Mouse (Mus musculus) adrenal gland, adult (tissue): ENCODE measurements at regions not wholly inside any gene's neighbourhood (a gene's known extent, or its start where the extent isn't known, plus 50 kb on each side); places are given as distances from the start of the nearest gene placed in this dataset.
A peak's percentile ranks its signal among the peaks of the same experiment; 100 is the strongest.

Experiments
- DNase-seq, 2 experiments: peaks; one replicate each; pipeline ENCODE4 v3.0.0; 2022 to 2023; ENCODE audit warnings: low spot score in 1 of 2; ENCODE audit not compliant: inconsistent age in 2 of 2

DNA sequence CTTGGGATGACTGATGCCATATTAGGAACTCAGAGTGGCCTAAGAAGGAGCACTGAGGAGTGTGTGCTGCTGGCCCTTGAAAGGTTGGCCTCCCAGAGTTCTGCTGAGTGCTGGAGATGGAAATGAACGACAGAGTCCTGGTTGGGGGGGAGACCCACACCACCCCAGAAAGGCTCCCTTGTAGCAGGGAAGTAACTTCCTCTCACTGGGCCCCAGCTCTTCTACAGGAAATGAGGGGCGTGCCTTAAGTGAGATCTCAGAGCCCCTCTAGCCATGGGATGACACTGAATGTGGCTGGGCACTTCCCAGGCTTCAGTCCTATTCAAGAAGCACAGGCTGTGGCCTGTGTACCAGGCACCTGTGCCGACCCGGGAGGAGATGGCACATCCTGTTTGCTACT is 232.0 kb downstream of the Rplp1 start:
- no peak for DNase-seq

- DNase-seq, result no peak
Measured at GRCm38 (mm10) chr9:61681406-61681805, 232.9 kb downstream of the Rplp1 start.

- DNase-seq, result no peak
Measured at GRCm38 (mm10) chr9:61680911-61681311, 233.4 kb downstream of the Rplp1 start.

DNA sequence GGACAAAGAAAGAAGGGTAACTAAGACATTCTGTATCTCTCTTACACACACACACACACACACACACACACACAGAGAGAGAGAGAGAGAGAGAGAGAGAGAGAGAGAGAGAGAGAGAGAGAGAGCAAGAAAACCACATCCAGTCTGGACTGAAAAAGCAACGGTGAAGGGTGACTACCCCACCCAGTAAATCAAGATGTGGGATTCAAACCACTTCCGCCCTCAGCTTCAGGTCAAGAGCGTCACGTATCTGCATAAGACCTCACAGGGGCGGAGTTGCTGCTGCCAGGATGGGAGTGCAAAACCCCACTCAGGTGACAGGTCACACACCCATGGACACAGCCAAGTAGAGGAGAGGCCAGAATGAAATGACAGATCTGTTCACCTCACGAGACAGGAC is 234.7 kb downstream of the Rplp1 start:
- no peak for DNase-seq

- no peak for DNase-seq
Measured at GRCm38 (mm10) chr9:61677603-61678002, 236.7 kb downstream of the Rplp1 start.

GRCm38 (mm10) chr9:61677037-61677436 is 237.3 kb downstream of the Rplp1 start:
- no peak for DNase-seq

- DNase-seq, result peak; percentile 63 to 74
Measured at GRCm38 (mm10) chr9:61675366-61675765, 239.0 kb downstream of the Rplp1 start.

DNA sequence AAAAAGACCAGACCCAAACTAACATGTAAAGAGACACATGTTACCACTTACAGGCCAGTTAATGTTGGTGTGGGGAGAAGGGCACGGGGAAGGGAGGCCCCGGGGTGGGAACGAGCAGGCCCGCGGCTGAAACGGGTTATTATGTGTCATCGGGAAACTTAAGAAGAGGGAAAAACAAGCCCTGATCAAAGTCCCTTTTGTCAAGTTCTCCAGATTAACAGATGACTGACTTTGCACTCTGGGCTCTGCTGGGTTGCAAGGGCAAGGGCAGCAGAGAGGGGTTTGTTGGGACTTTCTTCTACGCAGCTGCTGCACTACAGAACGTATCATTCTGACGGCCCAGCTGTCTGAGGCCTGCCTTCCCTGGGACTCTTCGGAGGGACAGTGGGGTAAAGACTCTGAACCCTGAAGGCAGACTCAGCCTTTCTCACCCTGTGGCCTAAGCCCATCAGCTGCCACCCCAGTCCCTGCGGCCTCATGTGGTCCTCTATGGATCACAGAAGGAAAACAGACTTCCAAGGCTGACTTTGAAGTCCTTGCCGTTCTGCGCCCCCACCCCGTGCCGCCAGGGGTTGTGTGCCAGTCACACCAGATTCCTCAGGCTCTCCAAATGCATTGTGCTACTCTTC is 240.7 kb downstream of the Rplp1 start:
- DNase-seq, result no peak

DNA sequence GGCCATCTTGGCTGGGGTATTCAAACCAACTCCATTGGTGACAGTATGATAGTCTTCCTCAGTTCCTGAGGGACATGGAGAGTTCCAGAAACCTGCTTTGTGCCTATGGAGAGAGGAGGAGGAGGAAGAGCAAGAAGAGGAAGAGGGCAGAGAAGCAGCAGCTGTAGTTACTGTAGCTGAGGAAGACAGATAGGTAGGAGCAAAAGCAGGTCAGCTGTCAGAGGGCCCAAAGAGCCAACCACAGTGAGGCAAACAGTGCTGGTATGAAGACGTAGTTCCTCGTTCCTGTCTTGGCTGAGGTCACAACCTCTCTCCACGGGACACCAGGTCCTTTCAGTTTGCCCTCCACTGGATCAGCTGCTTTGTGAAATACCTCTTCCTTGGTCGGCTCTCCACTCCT is 243.4 kb downstream of the Rplp1 start:
- peak in 1 of 2 experiments; percentile 44 for DNase-seq

- DNase-seq, result peak in 1 of 2 experiments; percentile 87
Measured at GRCm38 (mm10) chr9:61669729-61670520, 244.4 kb downstream of the Rplp1 start.

DNA sequence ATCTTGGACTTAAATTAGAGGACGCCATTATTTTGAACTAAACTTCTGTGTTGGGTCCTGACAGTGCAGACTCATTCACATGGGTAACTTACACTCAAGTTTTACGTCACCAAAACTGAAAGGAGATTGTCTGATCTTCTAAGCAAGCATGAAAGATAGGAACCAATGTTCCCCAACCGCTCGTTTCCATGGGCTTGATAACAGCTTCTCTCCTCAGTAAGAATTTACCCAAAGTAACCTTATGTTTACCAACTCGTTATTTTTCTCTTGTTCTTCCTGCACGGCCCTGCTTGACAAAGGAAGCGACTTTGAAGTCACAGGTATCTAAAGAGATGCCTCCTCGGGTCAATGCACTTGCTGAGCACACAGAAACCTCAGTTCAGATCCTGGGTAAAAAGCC is 245.6 kb downstream of the Rplp1 start:
- DNase-seq, result no peak

GRCm38 (mm10) chr9:61668157-61668697 is 246.1 kb downstream of the Rplp1 start:
- DNase-seq, result no peak

- DNase-seq, result no peak
Measured at GRCm38 (mm10) chr9:61667453-61668074, 246.8 kb downstream of the Rplp1 start.

GRCm38 (mm10) chr9:61666761-61667332 is 247.5 kb downstream of the Rplp1 start:
- no peak for DNase-seq

GRCm38 (mm10) chr9:61666118-61666517 is 248.2 kb downstream of the Rplp1 start:
- DNase-seq, result peak in 1 of 2 experiments; percentile 39

DNA sequence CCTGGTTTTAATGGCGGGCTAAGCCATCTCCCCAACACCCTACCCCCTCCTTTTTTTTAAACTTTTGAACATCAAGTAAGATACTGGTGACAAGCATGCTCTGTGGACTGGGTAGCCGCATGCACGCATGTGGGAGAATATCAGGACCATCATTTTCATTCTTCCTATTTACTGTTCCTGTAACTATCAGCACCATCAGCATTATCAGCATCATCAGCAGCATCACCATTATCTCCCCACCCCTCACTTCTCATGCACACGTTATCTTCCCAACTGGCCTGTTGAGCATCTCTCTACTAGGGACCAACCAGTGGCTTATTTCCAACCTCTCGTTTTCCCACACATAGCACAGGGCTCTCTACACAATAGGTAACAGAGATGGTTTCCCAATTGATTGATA is 249.1 kb downstream of the Rplp1 start:
- DNase-seq, result no peak

GRCm38 (mm10) chr9:61664000-61664622 is 250.2 kb downstream of the Rplp1 start:
- DNase-seq, result peak in 1 of 2 experiments; percentile 36

GRCm38 (mm10) chr9:61662055-61663028 is 252.0 kb downstream of the Rplp1 start:
- no peak for DNase-seq

DNA sequence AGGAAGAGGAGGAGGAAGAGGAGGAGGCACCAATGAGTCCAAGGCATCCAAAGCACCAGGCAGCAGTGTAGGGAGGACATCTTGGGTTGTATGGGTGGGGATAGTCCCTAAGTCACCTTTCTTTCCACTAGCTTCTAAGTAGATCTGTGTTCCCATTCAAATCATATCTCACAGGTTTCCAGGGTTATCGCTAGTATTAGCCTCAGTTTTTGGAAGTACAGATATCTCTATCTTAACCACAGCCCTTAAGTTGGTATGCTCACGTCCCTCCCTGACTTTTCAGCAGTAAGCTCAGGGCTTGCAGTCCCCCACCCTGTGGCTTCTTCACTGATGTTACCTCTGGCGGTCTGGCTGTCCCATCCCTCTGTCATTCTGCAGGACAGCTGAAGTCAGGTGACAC is 254.2 kb downstream of the Rplp1 start:
- DNase-seq, result no peak

- DNase-seq, result no peak
Measured at GRCm38 (mm10) chr9:61657996-61658395, 256.3 kb downstream of the Rplp1 start.
